Mouse (Mus musculus): ENCODE data around the gene Chrna3. TPM values are rescaled to one million over a fixed set of nuclear protein-coding genes. Genes with fewer than 3 reads are reported as not detected.

The Chrna3 gene
- polyA plus RNA-seq, 1 experiment from 2014 or later = 5.5 TPM

GRCm38 (mm10) chr9:55023326-55023725 lies 3.0 kb downstream of the Chrna3 start:
- Histone ChIP-seq H3K4me1 (ENCODE audit: control insufficient read depth, insufficient read depth, low read length) (no peaks in the 10 kb centered on the region), H3K36me3 (ENCODE audit: control insufficient read depth, insufficient read depth, low read length) (no peaks in the 10 kb centered on the region), H3K4me2 (ENCODE audit: low read length) (no peak overlapping the region), H3K9me3 (replicated peaks; ENCODE audit: control insufficient read depth, low read length) (no peaks in the 10 kb centered on the region), H3K27me3 (replicated peaks; ENCODE audit: control insufficient read depth, insufficient read depth, low read length) (peaks cover 20% of the 10 kb centered on the region), H3K4me3 (ENCODE audit: low read depth, low read length) (no peak overlapping the region), H3K9ac (ENCODE audit: low read length) (no peak overlapping the region), H3K27ac (ENCODE audit: low read depth, low read length) (no peak overlapping the region)
- DNase-seq (ENCODE audit: low spot score) = no peak
- no peak for ATAC-seq
- WGBS = 82% methylated on average over 5 of the region's 5 CpGs

GRCm38 (mm10) chr9:55016926-55017325 lies 9.4 kb downstream of the Chrna3 start:
- Histone ChIP-seq H3K4me1 (ENCODE audit: control insufficient read depth, insufficient read depth, low read length) (no peaks in the 10 kb centered on the region), H3K36me3 (ENCODE audit: control insufficient read depth, insufficient read depth, low read length) (no peaks in the 10 kb centered on the region), H3K9me3 (replicated peaks; ENCODE audit: control insufficient read depth, low read length) (no peaks in the 10 kb centered on the region), H3K4me2 (ENCODE audit: low read length) (no peak overlapping the region), H3K27ac (ENCODE audit: low read depth, low read length) (no peak overlapping the region), H3K4me3 (ENCODE audit: low read depth, low read length) (no peak overlapping the region), H3K9ac (ENCODE audit: low read length) (no peak overlapping the region), H3K27me3 (replicated peaks; ENCODE audit: control insufficient read depth, insufficient read depth, low read length) (no peaks in the 10 kb centered on the region)
- WGBS = 79% methylated on average over 3 of the region's 3 CpGs
- ATAC-seq (no peak), DNase-seq (ENCODE audit: low spot score) (no peak)

- Histone ChIP-seq H3K9ac (ENCODE audit: low read length) (no peak overlapping the region), H3K4me2 (ENCODE audit: low read length) (no peak overlapping the region), H3K4me1 (ENCODE audit: control insufficient read depth, insufficient read depth, low read length) (no peaks in the 10 kb centered on the region), H3K36me3 (ENCODE audit: control insufficient read depth, insufficient read depth, low read length) (no peaks in the 10 kb centered on the region), H3K4me3 (ENCODE audit: low read depth, low read length) (no peak overlapping the region), H3K9me3 (replicated peaks; ENCODE audit: control insufficient read depth, low read length) (no peaks in the 10 kb centered on the region), H3K27ac (ENCODE audit: low read depth, low read length) (no peak overlapping the region), H3K27me3 (replicated peaks; ENCODE audit: control insufficient read depth, insufficient read depth, low read length) (no peaks in the 10 kb centered on the region)
- 56% methylated on average over 6 of the region's 6 CpGs for WGBS
- ATAC-seq = no peak
- no peak for DNase-seq (ENCODE audit: low spot score)
Measured at GRCm38 (mm10) chr9:55010588-55011350, 15.6 kb downstream of the Chrna3 start.

DNA sequence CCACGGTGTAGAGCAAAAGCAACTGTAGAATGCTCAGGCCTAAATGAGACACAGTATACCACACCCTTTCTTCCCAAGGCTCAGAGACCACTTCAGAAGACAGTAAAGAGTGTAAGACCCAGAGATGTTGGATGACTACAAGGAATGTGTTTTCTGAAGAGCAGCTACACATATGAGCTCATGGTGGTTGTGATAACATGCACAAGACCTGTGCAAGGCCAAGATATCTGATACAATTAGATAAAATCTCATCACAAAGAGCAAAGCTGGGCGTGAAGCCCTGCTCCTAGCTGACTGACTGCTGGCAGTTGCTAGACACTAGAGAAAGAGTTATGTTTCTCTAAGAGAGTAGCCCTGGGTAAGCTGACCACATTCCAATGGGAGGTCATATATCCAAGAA lies 16.7 kb downstream of the Chrna3 start:
- ATAC-seq = no peak
- Histone ChIP-seq H3K4me3 (ENCODE audit: low read depth, low read length) (no peak overlapping the region), H3K9ac (ENCODE audit: low read length) (no peak overlapping the region), H3K9me3 (replicated peaks; ENCODE audit: control insufficient read depth, low read length) (no peaks in the 10 kb centered on the region), H3K27ac (ENCODE audit: low read depth, low read length) (no peak overlapping the region), H3K36me3 (ENCODE audit: control insufficient read depth, insufficient read depth, low read length) (no peaks in the 10 kb centered on the region), H3K27me3 (replicated peaks; ENCODE audit: control insufficient read depth, insufficient read depth, low read length) (no peaks in the 10 kb centered on the region), H3K4me2 (ENCODE audit: low read length) (no peak overlapping the region), H3K4me1 (ENCODE audit: control insufficient read depth, insufficient read depth, low read length) (no peaks in the 10 kb centered on the region)
- DNase-seq (ENCODE audit: low spot score) = no peak
- 87% methylated on average over 2 of the region's 2 CpGs for WGBS

GRCm38 (mm10) chr9:55003609-55004008 lies 22.8 kb downstream of the Chrna3 start:
- Histone ChIP-seq H3K9me3 (replicated peaks; ENCODE audit: control insufficient read depth, low read length) (no peaks in the 10 kb centered on the region), H3K36me3 (ENCODE audit: control insufficient read depth, insufficient read depth, low read length) (no peaks in the 10 kb centered on the region), H3K4me3 (ENCODE audit: low read depth, low read length) (no peak overlapping the region), H3K4me1 (ENCODE audit: control insufficient read depth, insufficient read depth, low read length) (no peaks in the 10 kb centered on the region), H3K27ac (ENCODE audit: low read depth, low read length) (no peak overlapping the region), H3K9ac (ENCODE audit: low read length) (no peak overlapping the region), H3K4me2 (ENCODE audit: low read length) (no peak overlapping the region), H3K27me3 (replicated peaks; ENCODE audit: control insufficient read depth, insufficient read depth, low read length) (no peaks in the 10 kb centered on the region)
- DNase-seq (ENCODE audit: low spot score) (no peak), ATAC-seq (no peak)
- WGBS = 70% methylated on average over 4 of the region's 4 CpGs

GRCm38 (mm10) chr9:54995645-54996044 lies 30.7 kb downstream of the Chrna3 start:
- H3K4me2 ChIP-seq (ENCODE audit: low read length) = no peak overlapping the region
- no peak overlapping the region for H3K4me3 ChIP-seq (ENCODE audit: low read depth, low read length)
- DNase-seq (ENCODE audit: low spot score) (no peak), ATAC-seq (no peak)
- no peak overlapping the region for H3K27ac ChIP-seq (ENCODE audit: low read depth, low read length)
- no peaks in the 10 kb centered on the region for H3K27me3 ChIP-seq (replicated peaks; ENCODE audit: control insufficient read depth, insufficient read depth, low read length)
- H3K36me3 ChIP-seq (ENCODE audit: control insufficient read depth, insufficient read depth, low read length) = no peaks in the 10 kb centered on the region
- H3K9ac ChIP-seq (ENCODE audit: low read length) = no peak overlapping the region
- no peaks in the 10 kb centered on the region for H3K4me1 ChIP-seq (ENCODE audit: control insufficient read depth, insufficient read depth, low read length)
- WGBS = 91% methylated on average over 3 of the region's 3 CpGs
- H3K9me3 ChIP-seq (replicated peaks; ENCODE audit: control insufficient read depth, low read length) = no peaks in the 10 kb centered on the region

- Histone ChIP-seq H3K36me3 (ENCODE audit: control insufficient read depth, insufficient read depth, low read length) (no peaks in the 10 kb centered on the region), H3K9ac (ENCODE audit: low read length) (no peak overlapping the region), H3K9me3 (replicated peaks; ENCODE audit: control insufficient read depth, low read length) (no peaks in the 10 kb centered on the region), H3K27me3 (replicated peaks; ENCODE audit: control insufficient read depth, insufficient read depth, low read length) (no peaks in the 10 kb centered on the region), H3K27ac (ENCODE audit: low read depth, low read length) (no peak overlapping the region), H3K4me1 (ENCODE audit: control insufficient read depth, insufficient read depth, low read length) (no peaks in the 10 kb centered on the region), H3K4me3 (ENCODE audit: low read depth, low read length) (no peak overlapping the region), H3K4me2 (ENCODE audit: low read length) (no peak overlapping the region)
- DNase-seq (ENCODE audit: low spot score) = no peak
- 45% methylated on average over 3 of the region's 3 CpGs for WGBS
- ATAC-seq = no peak
Measured at GRCm38 (mm10) chr9:54994381-54994780, 32.0 kb downstream of the Chrna3 start.

- no peak overlapping the region for H3K4me2 ChIP-seq (ENCODE audit: low read length)
- ATAC-seq = no peak
- no peaks in the 10 kb centered on the region for H3K9me3 ChIP-seq (replicated peaks; ENCODE audit: control insufficient read depth, low read length)
- no peaks in the 10 kb centered on the region for H3K36me3 ChIP-seq (ENCODE audit: control insufficient read depth, insufficient read depth, low read length)
- 76% methylated on average over 3 of the region's 3 CpGs for WGBS
- no peak for DNase-seq (ENCODE audit: low spot score)
- no peak overlapping the region for H3K4me3 ChIP-seq (ENCODE audit: low read depth, low read length)
- no peaks in the 10 kb centered on the region for H3K27me3 ChIP-seq (replicated peaks; ENCODE audit: control insufficient read depth, insufficient read depth, low read length)
- no peak overlapping the region for H3K9ac ChIP-seq (ENCODE audit: low read length)
- no peaks in the 10 kb centered on the region for H3K4me1 ChIP-seq (ENCODE audit: control insufficient read depth, insufficient read depth, low read length)
- H3K27ac ChIP-seq (ENCODE audit: low read depth, low read length) = no peak overlapping the region
Measured at GRCm38 (mm10) chr9:54990362-54990761, 36.0 kb downstream of the Chrna3 start.

DNA sequence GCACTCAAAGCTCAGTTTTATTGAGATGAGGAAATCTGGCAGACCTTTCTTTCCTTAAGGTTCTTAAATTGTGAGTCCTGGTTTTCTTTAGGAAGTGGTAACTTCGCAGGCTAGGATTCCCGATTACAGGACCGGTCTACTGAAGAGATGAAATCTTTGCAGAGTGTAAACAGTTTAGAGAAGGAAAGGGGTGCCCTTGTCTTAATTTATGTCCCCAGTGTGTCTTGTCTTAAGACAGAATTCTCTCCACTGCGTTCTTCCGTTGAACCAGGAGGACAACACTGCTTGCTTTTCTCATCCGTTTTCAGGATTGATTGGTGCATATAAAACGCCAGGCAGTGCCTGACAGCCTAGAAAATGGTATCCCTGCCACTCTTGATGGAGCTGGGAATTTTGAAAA lies 44.0 kb downstream of the Chrna3 start:
- WGBS = 8% methylated on average over 7 of the region's 7 CpGs
- Histone ChIP-seq H3K4me1 (ENCODE audit: control insufficient read depth, insufficient read depth, low read length) (peaks cover 9% of the 10 kb centered on the region), H3K4me3 (ENCODE audit: low read depth, low read length) (peak overlapping the region; percentile 54; the same call in 1 of the 2 replicates), H3K9me3 (replicated peaks; ENCODE audit: control insufficient read depth, low read length) (no peaks in the 10 kb centered on the region), H3K36me3 (ENCODE audit: control insufficient read depth, insufficient read depth, low read length) (no peaks in the 10 kb centered on the region), H3K27me3 (replicated peaks; ENCODE audit: control insufficient read depth, insufficient read depth, low read length) (peaks cover 20% of the 10 kb centered on the region), H3K4me2 (ENCODE audit: low read length) (peak overlapping the region; percentile 90), H3K27ac (ENCODE audit: low read depth, low read length) (no peak overlapping the region), H3K9ac (ENCODE audit: low read length) (no peak overlapping the region)
- no peak for DNase-seq (ENCODE audit: low spot score)
- no peak for ATAC-seq
